Mouse (Mus musculus) forebrain, embryonic 14.5 days (tissue): ENCODE results near the gene Nrtn. TPM values are rescaled to one million over a fixed set of nuclear protein-coding genes. Genes with fewer than 3 reads are reported as not detected.
A peak's percentile ranks its signal among the peaks of the same experiment; 100 is the strongest.

ENCODE experiments used
- ATAC-seq: fragments of 200-750 bp; cut with Nextera tagmentation; 2 replicates; pipeline ENCODE4 v1.8.0; 2017; ENCODE audit warnings: mild to moderate bottlenecking, moderate library complexity
- DNase-seq: peaks from one replicate; pipeline ENCODE4 v3.0.0-alpha.2; 2015; ENCODE audit warnings: low spot score
- H3K27ac ChIP-seq: fragments of 300-500 bp; sonication (generic); 2 replicates; pipeline ENCODE4 v1.5.1; 2014; ENCODE audit warnings: low read depth, mild to moderate bottlenecking, control low read depth, low read length, moderate library complexity
- H3K27me3 ChIP-seq: fragments of 300-500 bp; sonication (generic); replicated peaks from 2 replicates; pipeline ENCODE4 v1.6.1; 2014; ENCODE audit warnings: low read length, control low read depth, mixed read lengths; ENCODE audit not compliant: control insufficient read depth, insufficient read depth
- H3K36me3 ChIP-seq: fragments of 300-500 bp; sonication (generic); 2 replicates; pipeline ENCODE4 v1.6.1; 2014; ENCODE audit warnings: low read length, control low read depth; ENCODE audit not compliant: control insufficient read depth, insufficient read depth
- H3K4me1 ChIP-seq: fragments of 300-500 bp; sonication (generic); 2 replicates; pipeline ENCODE4 v1.6.1; 2014; ENCODE audit warnings: antibody characterized with exemption, low read length, control low read depth; ENCODE audit not compliant: control insufficient read depth, insufficient read depth
- H3K4me2 ChIP-seq: fragments of 300-500 bp; sonication (generic); 2 replicates; pipeline ENCODE4 v1.6.1; 2014; ENCODE audit warnings: mild to moderate bottlenecking, control low read depth, low read length
- H3K4me3 ChIP-seq: fragments of 300-500 bp; sonication (generic); 2 replicates; pipeline ENCODE4 v1.5.1; 2014; ENCODE audit warnings: low read depth, low read length, control low read depth
- H3K9ac ChIP-seq: fragments of 300-500 bp; sonication (generic); 2 replicates; pipeline ENCODE4 v1.6.1; 2014; ENCODE audit warnings: mild to moderate bottlenecking, low read length, control low read depth, moderate library complexity
- H3K9me3 ChIP-seq: fragments of 300-500 bp; sonication (generic); replicated peaks from 2 replicates; pipeline ENCODE4 v1.6.1; 2016; ENCODE audit warnings: low read length, control low read depth, mixed read lengths; ENCODE audit not compliant: control insufficient read depth
- WGBS: fragments of 180-500 bp; shearing (Covaris S2); extraction: QIAGEN DNeasy Blood & Tissue Kit; methylation state at CpG from one replicate; pipeline ENCODE4 v1.1.7; 2014; 5-methylcytosine and 5-hydroxymethylcytosine counted together
- polyA plus RNA-seq: library from polyadenylated mRNA; unstranded; fragments of >200 nt; fragmentation: Nextera tagmentation; extraction: Ambion mirVana; gene quantifications from 2 replicates; pipeline ENCODE4 v1.2.1, GENCODE M21; 2014

Gene Nrtn
- polyA plus RNA-seq, 1 experiment from 2014 or later = 1.7 TPM

DNA sequence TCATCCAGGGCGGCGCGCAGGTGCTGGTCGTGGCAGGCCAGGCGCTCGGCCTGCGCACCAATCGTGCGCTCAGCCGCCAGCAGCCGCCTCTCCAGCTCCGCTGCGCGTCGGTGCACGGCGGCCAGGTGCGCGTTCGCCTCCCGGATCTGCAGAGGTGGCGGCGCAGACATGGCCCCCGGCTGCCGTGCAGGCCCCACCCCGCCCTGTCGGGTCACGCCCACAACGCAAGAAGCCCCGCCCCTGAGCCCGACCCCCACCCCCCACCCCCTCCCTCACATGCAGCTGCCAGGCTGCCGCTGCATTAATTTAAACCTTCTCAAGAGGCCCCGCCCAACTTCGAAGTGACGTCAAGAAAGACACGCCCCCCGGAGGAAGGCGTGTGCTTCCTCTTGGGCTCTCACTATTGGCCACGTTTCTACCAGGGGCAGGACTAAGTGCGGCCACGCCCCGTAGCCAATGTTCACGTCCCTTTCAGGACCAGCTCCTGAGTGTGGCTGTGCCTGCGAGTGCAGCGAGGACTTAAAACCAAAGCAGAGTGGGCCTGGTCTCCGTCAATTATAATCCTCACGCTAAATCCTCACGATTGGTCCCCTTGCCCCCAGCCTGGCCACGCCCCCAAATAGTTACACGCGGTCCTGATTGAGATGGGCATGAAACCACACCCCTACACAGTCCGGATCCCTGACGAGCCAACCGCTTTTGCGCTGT is 40.5 kb downstream of the Nrtn start:
- Histone ChIP-seq H3K9me3 (no peaks in the 10 kb centered on the region), H3K27ac (peak overlapping the region; percentile 84), H3K27me3 (no peaks in the 10 kb centered on the region), H3K4me1 (peaks cover 11% of the 10 kb centered on the region), H3K9ac (peak overlapping the region; percentile 95), H3K36me3 (peaks cover 20% of the 10 kb centered on the region), H3K4me2 (peak overlapping the region; percentile 83), H3K4me3 (peak overlapping the region; percentile 81)
- under 1% methylated on average over 54 of the region's 55 CpGs for WGBS
- ATAC-seq (peak; percentile 93), DNase-seq (peak; percentile 99)

DNA sequence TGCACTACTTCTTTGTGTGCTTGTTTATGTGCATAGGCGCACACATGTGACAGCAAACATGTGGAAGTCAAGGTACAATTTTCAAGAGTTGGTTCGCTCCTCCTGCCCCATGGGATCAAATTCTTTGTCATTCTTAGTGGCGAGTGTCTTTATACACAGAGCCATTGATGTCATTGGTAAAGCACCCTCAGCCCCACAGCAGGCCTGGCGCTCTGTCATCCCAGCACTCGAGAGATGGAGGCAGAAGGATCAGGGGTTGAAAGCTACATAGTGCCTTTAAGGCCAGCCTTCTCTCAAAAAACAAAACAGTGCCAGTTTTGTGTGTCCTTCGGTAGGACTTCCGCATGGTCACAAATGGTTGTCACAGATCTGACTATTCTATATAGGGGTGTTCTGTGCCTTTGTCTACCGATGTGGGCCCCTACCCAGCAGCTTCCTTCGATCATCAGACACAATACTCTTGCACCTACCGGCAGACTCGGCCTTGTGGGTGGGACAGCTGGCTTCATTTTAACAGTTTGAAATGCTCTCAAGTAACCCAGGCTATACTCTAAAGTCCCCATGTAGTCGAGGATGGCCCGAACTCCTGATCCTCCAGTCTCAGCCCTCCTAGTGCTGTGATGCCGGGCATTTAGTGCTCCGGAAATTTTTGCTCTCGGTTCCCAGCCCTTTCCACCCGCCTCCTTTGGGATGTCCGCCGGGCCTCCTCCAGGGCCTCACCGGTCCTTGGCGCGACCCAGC is 41.2 kb downstream of the Nrtn start:
- 26% methylated on average over 22 of the region's 22 CpGs for WGBS
- Histone ChIP-seq H3K9ac (peak overlapping the region; percentile 74), H3K9me3 (no peaks in the 10 kb centered on the region), H3K4me3 (peak overlapping the region; percentile 81), H3K4me1 (peaks cover 11% of the 10 kb centered on the region), H3K27me3 (no peaks in the 10 kb centered on the region), H3K36me3 (peaks cover 20% of the 10 kb centered on the region), H3K4me2 (peak overlapping the region; percentile 83), H3K27ac (peak overlapping the region; percentile 84)
- no peak for ATAC-seq
- no peak for DNase-seq

DNA sequence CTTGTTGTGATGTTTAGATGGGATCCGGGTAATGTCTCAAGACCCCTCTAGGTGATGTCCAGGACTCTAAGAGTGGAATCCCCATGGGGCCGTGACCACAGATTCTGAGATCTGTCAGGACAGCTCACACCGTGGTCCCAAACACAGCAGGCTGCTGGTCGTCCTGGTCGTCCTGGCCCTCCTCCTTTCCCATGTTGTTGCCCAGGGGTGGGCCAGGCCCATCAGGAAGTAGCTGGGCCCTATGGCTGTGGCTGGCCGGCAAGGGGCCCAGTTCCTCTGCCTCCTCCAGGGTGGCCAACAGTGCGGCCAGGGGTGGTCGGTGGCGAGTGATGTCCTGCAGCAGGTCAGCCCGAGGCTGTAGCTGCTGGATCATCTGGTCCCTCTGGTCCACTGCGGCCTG is 42.0 kb downstream of the Nrtn start:
- WGBS = 69% methylated on average over 11 of the region's 11 CpGs
- peaks cover 11% of the 10 kb centered on the region for H3K4me1 ChIP-seq
- ATAC-seq (no peak), DNase-seq (no peak)
- no peak overlapping the region for H3K4me2 ChIP-seq
- H3K9me3 ChIP-seq = no peaks in the 10 kb centered on the region
- H3K27me3 ChIP-seq = no peaks in the 10 kb centered on the region
- peaks cover 26% of the 10 kb centered on the region for H3K36me3 ChIP-seq
- 0 out of 2 replicates have a peak overlapping the region, but pooled peaks have one; percentile 81 for H3K4me3 ChIP-seq
- peak overlapping the region; percentile 74; the same call in 1 of the 2 replicates for H3K9ac ChIP-seq
- no peak overlapping the region for H3K27ac ChIP-seq

DNA sequence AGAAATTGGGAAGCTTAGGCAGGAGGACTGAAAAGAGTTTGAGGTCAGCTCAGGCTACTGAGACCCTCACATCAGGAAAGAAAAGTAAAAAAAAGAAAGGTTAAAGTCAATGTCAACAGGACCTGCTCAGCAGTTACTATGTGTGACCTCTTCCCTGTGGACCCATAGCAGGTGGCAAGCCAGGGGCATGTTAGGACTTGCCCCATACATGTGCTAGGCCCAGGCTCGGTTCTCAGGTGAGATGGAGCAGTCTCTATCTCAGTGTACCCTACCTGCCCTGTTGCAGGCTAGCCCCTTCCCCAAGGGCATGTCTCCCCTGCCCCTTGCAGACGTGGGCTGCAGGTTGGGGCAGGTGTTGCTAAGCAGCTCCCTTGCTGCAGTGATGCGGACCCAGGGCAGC is 47.6 kb downstream of the Nrtn start:
- WGBS = 81% methylated on average over 3 of the region's 3 CpGs
- H3K4me1 ChIP-seq = no peaks in the 10 kb centered on the region
- DNase-seq (no peak), ATAC-seq (no peak)
- no peak overlapping the region for H3K27ac ChIP-seq
- H3K36me3 ChIP-seq = peaks cover 82% of the 10 kb centered on the region
- H3K4me3 ChIP-seq = no peak overlapping the region
- no peaks in the 10 kb centered on the region for H3K9me3 ChIP-seq
- H3K4me2 ChIP-seq = no peak overlapping the region
- H3K27me3 ChIP-seq = no peaks in the 10 kb centered on the region
- H3K9ac ChIP-seq = no peak overlapping the region

DNA sequence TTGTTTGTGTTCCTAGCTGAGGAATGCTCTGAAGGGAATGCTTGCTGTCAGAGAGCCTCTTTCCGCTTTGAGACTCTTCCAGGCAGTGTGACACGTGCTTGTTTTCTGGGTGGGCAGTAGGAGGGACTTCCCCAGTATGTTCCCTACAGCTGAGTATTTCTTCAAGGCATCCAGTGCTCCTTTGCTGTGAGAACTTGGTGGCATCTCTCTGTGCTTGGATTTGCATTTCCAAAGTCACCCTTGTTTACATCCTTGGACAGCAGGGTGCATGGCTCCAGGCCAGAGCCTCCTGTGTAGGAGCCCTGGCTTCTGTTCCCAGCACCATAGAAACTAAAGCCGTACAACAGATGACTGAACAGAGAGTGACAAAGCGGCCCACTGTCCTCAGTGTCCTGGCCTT is 48.6 kb downstream of the Nrtn start:
- Histone ChIP-seq H3K9me3 (no peaks in the 10 kb centered on the region), H3K36me3 (peaks cover 92% of the 10 kb centered on the region), H3K27ac (no peak overlapping the region), H3K4me3 (no peak overlapping the region), H3K4me2 (no peak overlapping the region), H3K9ac (no peak overlapping the region), H3K27me3 (no peaks in the 10 kb centered on the region), H3K4me1 (no peaks in the 10 kb centered on the region)
- no peak for ATAC-seq
- WGBS = 82% methylated on average over 4 of the region's 4 CpGs
- DNase-seq = no peak

DNA sequence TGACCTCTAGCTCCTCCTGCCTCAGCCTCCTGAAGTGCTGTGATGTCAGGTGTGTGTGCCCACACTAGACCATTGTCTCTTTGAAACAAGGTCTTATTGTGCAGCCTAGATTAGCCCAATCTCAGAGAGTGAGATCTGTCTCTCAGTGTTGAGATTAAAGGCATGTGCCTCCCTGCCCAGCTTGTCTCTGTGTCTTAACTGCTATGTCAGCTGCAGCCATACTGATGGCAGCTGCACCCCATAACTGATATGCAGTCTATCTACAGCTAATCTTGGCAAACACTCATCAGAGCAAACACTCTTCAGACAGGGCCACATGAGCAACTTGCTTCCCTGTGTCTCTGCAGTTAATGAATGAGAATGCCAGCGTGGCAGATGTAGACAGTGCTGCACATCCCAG is 50.8 kb downstream of the Nrtn start:
- H3K9ac ChIP-seq = no peak overlapping the region
- no peak for ATAC-seq
- H3K4me2 ChIP-seq = no peak overlapping the region
- 96% methylated on average over 1 of the region's 1 CpGs for WGBS
- DNase-seq = no peak
- H3K36me3 ChIP-seq = peaks cover 97% of the 10 kb centered on the region
- H3K27ac ChIP-seq = no peak overlapping the region
- no peak overlapping the region for H3K4me3 ChIP-seq
- no peaks in the 10 kb centered on the region for H3K27me3 ChIP-seq
- H3K4me1 ChIP-seq = no peaks in the 10 kb centered on the region
- no peaks in the 10 kb centered on the region for H3K9me3 ChIP-seq

DNA sequence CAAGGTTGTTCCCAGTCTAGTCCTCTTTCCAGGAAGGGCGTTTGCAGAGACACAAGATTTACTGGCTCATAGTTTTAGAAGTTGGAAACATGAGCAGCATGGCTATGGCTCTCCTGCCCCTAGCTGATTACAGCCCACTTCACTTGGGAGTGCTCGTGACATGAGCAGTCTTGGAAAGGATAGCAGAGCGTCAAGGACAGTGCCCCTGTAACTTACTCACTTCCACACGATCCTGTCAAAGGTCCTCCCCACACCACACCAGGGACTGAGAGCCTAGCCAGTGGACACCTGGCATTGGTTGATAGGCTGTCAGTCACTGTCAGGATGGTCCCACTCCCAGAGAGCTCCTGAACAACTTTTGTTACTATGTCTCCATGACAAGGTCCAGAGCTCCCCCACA is 54.3 kb downstream of the Nrtn start:
- no peak overlapping the region for H3K27ac ChIP-seq
- no peaks in the 10 kb centered on the region for H3K4me1 ChIP-seq
- no peak for DNase-seq
- H3K9me3 ChIP-seq = no peaks in the 10 kb centered on the region
- H3K4me3 ChIP-seq = no peak overlapping the region
- H3K27me3 ChIP-seq = no peaks in the 10 kb centered on the region
- no peak for ATAC-seq
- peaks cover 97% of the 10 kb centered on the region for H3K36me3 ChIP-seq
- WGBS = 86% methylated on average over 4 of the region's 4 CpGs
- H3K9ac ChIP-seq = no peak overlapping the region
- H3K4me2 ChIP-seq = no peak overlapping the region
